Mouse (Mus musculus): Measurements from ENCODE around the gene Tmem126b.

DNA sequence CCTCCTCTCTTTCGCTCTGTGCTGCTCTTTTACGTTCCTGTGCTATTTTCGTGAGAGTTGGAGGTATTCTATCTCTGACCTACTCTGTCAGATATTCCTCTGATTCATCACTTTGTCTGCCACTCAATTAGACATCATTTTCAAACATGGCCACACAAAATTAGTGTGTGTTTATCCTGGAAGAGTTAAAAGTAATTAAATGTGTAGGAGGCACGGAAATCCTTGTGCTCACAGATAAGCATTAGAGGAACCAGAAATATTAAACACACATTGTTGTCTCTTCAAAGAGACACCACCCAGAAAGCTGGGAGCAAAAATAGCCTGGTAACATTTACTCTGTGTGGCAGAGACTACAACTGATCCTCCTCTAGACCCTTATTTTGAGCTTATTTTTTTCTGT lies 35.8 kb downstream of the Tmem126b start:
- TF ChIP-seq CTCF (conservative IDR thresholded peaks at IDR 0.05; ENCODE audit: low read length), result no peak
- no peak for TF ChIP-seq NANOG (IDR thresholded peaks at IDR 0.05; ENCODE audit: borderline replicate concordance, low read length)

Measured in E14TG2a.4 (cell line).